8 mouse cellular contexts compared by ENCODE assay signal in genomic region chr14:79003576-79003975, GRCm38 (mm10).
A peak's percentile ranks its signal among the peaks of the same experiment; 100 is the strongest.
DNase-seq lines count a peak whose midpoint lies in the region; ATAC-seq and TF ChIP-seq lines count a peak whose summit lies in the region.
"Had no signal": no experiment of that assay in that cellular context is flagged by ENCODE, and none has a peak within 500 bp of the region (broad histone marks: within the 10 kb centered on the region; RNA-seq: fewer than 3 reads in every experiment).

No protein-coding gene starts in this region.

- DNase-seq in hindbrain, embryonic 10.5 days (ENCODE audit: low spot score) = peak; percentile 20
- DNase-seq in testis, postnatal 14 days (ENCODE audit: low spot score) = no peak
- peak; percentile 9 for DNase-seq in embryonic facial prominence, embryonic 11.5 days (ENCODE audit: low spot score)
- DNase-seq in layer of hippocampus, postnatal 36 days = no peak

- TF ChIP-seq CTCF in testis, adult 2 months (IDR thresholded peaks at IDR 0.05; ENCODE audit: control insufficient read depth, insufficient read depth, insufficient replicate concordance, low read depth, low read length) = peak; percentile 5; the same call in 1 of the 2 replicates

- TF ChIP-seq POLR2A in testis, adult 2 months (IDR thresholded peaks at IDR 0.05; ENCODE audit: control insufficient read depth, low read depth, low read length) = no peak

- H3K9ac ChIP-seq in hindbrain, embryonic 16.5 days (ENCODE audit: low read depth, low read length) = no peak overlapping the region
- no peak overlapping the region for H3K9ac ChIP-seq in embryonic facial prominence, embryonic 11.5 days (replicated peaks; ENCODE audit: low read length)

- no peaks in the 10 kb centered on the region for H3K36me3 ChIP-seq in hindbrain, embryonic 10.5 days
- no peaks in the 10 kb centered on the region for H3K36me3 ChIP-seq in hindbrain, embryonic 16.5 days (ENCODE audit: control insufficient read depth, insufficient read depth, low read length)
- H3K36me3 ChIP-seq in testis, adult 2 months (ENCODE audit: control insufficient read depth, insufficient read depth, low read length) = no peaks in the 10 kb centered on the region
- no peaks in the 10 kb centered on the region for H3K36me3 ChIP-seq in embryonic facial prominence, embryonic 11.5 days (replicated peaks; ENCODE audit: control insufficient read depth, insufficient read depth, low read depth, low read length)

- WGBS in hindbrain, embryonic 10.5 days = 62% methylated on average over 1 of the region's 1 CpGs
- WGBS in hindbrain, embryonic 16.5 days = 46% methylated on average over 1 of the region's 1 CpGs
- 43% methylated on average over 1 of the region's 1 CpGs for WGBS in embryonic facial prominence, embryonic 11.5 days

- no peaks in the 10 kb centered on the region for H3K27me3 ChIP-seq in hindbrain, embryonic 10.5 days (ENCODE audit: insufficient read depth, poor library complexity, severe bottlenecking)
- H3K27me3 ChIP-seq in hindbrain, embryonic 16.5 days (replicated peaks; ENCODE audit: control insufficient read depth, insufficient read depth, low read length) = no peaks in the 10 kb centered on the region
- no peaks in the 10 kb centered on the region for H3K27me3 ChIP-seq in testis, adult 2 months (ENCODE audit: control insufficient read depth, insufficient read depth, low read length)
- H3K27me3 ChIP-seq in embryonic facial prominence, embryonic 11.5 days (ENCODE audit: control insufficient read depth, insufficient read depth, low read length) = no peaks in the 10 kb centered on the region

- H3K9me3 ChIP-seq in hindbrain, embryonic 10.5 days = no peaks in the 10 kb centered on the region
- no peaks in the 10 kb centered on the region for H3K9me3 ChIP-seq in hindbrain, embryonic 16.5 days (ENCODE audit: control insufficient read depth, low read length)
- H3K9me3 ChIP-seq in embryonic facial prominence, embryonic 11.5 days (replicated peaks; ENCODE audit: control insufficient read depth, low read length) = no peaks in the 10 kb centered on the region

- no peak overlapping the region for H3K27ac ChIP-seq in hindbrain, embryonic 10.5 days
- no peak overlapping the region for H3K27ac ChIP-seq in hindbrain, embryonic 16.5 days (ENCODE audit: low read depth, low read length)
- H3K27ac ChIP-seq in testis, adult 2 months (ENCODE audit: control insufficient read depth, insufficient read depth, low read depth, low read length) = no peak overlapping the region
- H3K27ac ChIP-seq in embryonic facial prominence, embryonic 11.5 days (replicated peaks; ENCODE audit: low read depth, low read length) = no peak overlapping the region

- H3K4me1 ChIP-seq in hindbrain, embryonic 10.5 days (replicated peaks) = no peaks in the 10 kb centered on the region
- no peaks in the 10 kb centered on the region for H3K4me1 ChIP-seq in hindbrain, embryonic 16.5 days (ENCODE audit: control insufficient read depth, insufficient read depth, low read depth, low read length)
- no peaks in the 10 kb centered on the region for H3K4me1 ChIP-seq in testis, adult 2 months (ENCODE audit: control insufficient read depth, insufficient read depth, low read length)
- no peaks in the 10 kb centered on the region for H3K4me1 ChIP-seq in embryonic facial prominence, embryonic 11.5 days (ENCODE audit: control insufficient read depth, insufficient read depth, low read length)

- no peak overlapping the region for H3K4me3 ChIP-seq in hindbrain, embryonic 10.5 days
- no peak overlapping the region for H3K4me3 ChIP-seq in hindbrain, embryonic 16.5 days (ENCODE audit: low read length)
- H3K4me3 ChIP-seq in testis, adult 2 months (ENCODE audit: control insufficient read depth, low read depth, low read length) = no peak overlapping the region
- H3K4me3 ChIP-seq in embryonic facial prominence, embryonic 11.5 days (ENCODE audit: low read depth, low read length) = no peak overlapping the region
- H3K4me3 ChIP-seq: myocyte had no signal

- no peak for ATAC-seq in hindbrain, embryonic 16.5 days
- no peak for ATAC-seq in embryonic facial prominence, embryonic 11.5 days (replicated peaks; ENCODE audit: insufficient number of reproducible peaks, low FRiP score, low TSS enrichment, low read depth)
- no peak for ATAC-seq in erythroid progenitor cell, adult 5-6 weeks (replicated peaks; ENCODE audit: low FRiP score, poor library complexity, severe bottlenecking)

- no peak overlapping the region for H3K4me2 ChIP-seq in hindbrain, embryonic 16.5 days (ENCODE audit: low read length)
- no peak overlapping the region for H3K4me2 ChIP-seq in embryonic facial prominence, embryonic 11.5 days (ENCODE audit: low read depth, low read length)

Comparison
In these comparisons a context has a peak if more than half of its experiments do, and no peak if none do; other contexts are left out.
1. DNase-seq: peak in hindbrain, embryonic 10.5 days (single experiment) and embryonic facial prominence, embryonic 11.5 days (single experiment); none in testis, postnatal 14 days (single experiment) and layer of hippocampus, postnatal 36 days (0 of 2).